Mouse (Mus musculus) liver, postnatal 0 days (tissue): ENCODE measurements around the gene Scml4. TPM values are rescaled to one million over a fixed set of nuclear protein-coding genes. Genes with fewer than 3 reads are reported as not detected.

Experiments used
- ATAC-seq: fragments of 200-750 bp; cut with Nextera tagmentation; 2 replicates; pipeline ENCODE4 v1.8.0; 2017; ENCODE audit warnings: mild to moderate bottlenecking, moderate library complexity
- DNase-seq: peaks from one replicate; pipeline ENCODE4 v3.0.0-alpha.2; 2016
- H3K27ac ChIP-seq: fragments of 300-500 bp; sonication (generic); 2 replicates; pipeline ENCODE4 v1.5.1; 2014; ENCODE audit warnings: antibody characterized with exemption, moderate library complexity, mild to moderate bottlenecking, low read depth
- H3K27me3 ChIP-seq: fragments of 300-500 bp; sonication (generic); 2 replicates; pipeline ENCODE4 v1.6.1; 2014; ENCODE audit warnings: low read length, control low read depth, mixed read lengths; ENCODE audit not compliant: insufficient read depth
- H3K36me3 ChIP-seq: fragments of 300-500 bp; sonication (generic); replicated peaks from 2 replicates; pipeline ENCODE4 v1.6.1; 2014; ENCODE audit warnings: mild to moderate bottlenecking, control low read depth, low read length, moderate library complexity, mixed read lengths; ENCODE audit not compliant: insufficient read depth
- H3K4me1 ChIP-seq: fragments of 300-500 bp; sonication (generic); 2 replicates; pipeline ENCODE4 v1.6.1; 2014; ENCODE audit warnings: antibody characterized with exemption, mild to moderate bottlenecking, control low read depth; ENCODE audit not compliant: insufficient read depth
- H3K4me2 ChIP-seq: fragments of 300-500 bp; sonication (generic); 2 replicates; pipeline ENCODE4 v1.6.1; 2014; ENCODE audit warnings: low read depth, mild to moderate bottlenecking, low read length, moderate library complexity, mixed read lengths
- H3K4me3 ChIP-seq: fragments of 300-500 bp; sonication (generic); 2 replicates; pipeline ENCODE4 v1.5.1; 2014; ENCODE audit warnings: low read depth, low read length
- H3K9ac ChIP-seq: fragments of 300-500 bp; sonication (generic); replicated peaks from 2 replicates; pipeline ENCODE4 v1.6.1; 2014; ENCODE audit warnings: mild to moderate bottlenecking, moderate library complexity
- H3K9me3 ChIP-seq: fragments of 300-500 bp; sonication (generic); 2 replicates; pipeline ENCODE4 v1.6.1; 2016; ENCODE audit warnings: mild to moderate bottlenecking, control low read depth, low read length, mixed read lengths
- CTCF ChIP-seq: sonication (generic); IDR thresholded peaks from 2 replicates; pipeline ENCODE4 v1.5.1; 2016; ENCODE audit warnings: antibody characterized with exemption, low read depth
- EP300 ChIP-seq: IDR thresholded peaks from 2 replicates; pipeline ENCODE4 v1.6.1; 2016; ENCODE audit warnings: antibody characterized with exemption, low read depth, mild to moderate bottlenecking
- WGBS: fragments of 180-500 bp; shearing (Covaris S2); extraction: QIAGEN DNeasy Blood & Tissue Kit; methylation state at CpG from one replicate; pipeline ENCODE4 v1.1.7; 2014; ENCODE audit not compliant: insufficient replicate concordance; 5-methylcytosine and 5-hydroxymethylcytosine counted together
- polyA plus RNA-seq: library from polyadenylated mRNA; unstranded; fragments of >200 nt; fragmentation: Nextera tagmentation; extraction: Ambion mirVana; gene quantifications from 2 replicates; pipeline ENCODE4 v1.2.1, GENCODE M21; 2015

The Scml4 gene
- 0.43 and 0.49 TPM in 2 replicates for polyA plus RNA-seq

- peak within 1 kb of the TSS; percentile 51 for H3K4me2 ChIP-seq
- peak within 1 kb of the TSS; percentile 35 for H3K4me3 ChIP-seq
- peak; percentile 30 for DNase-seq
- peaks cover 4% of the 10 kb centered on the region; the same call in 1 of the 2 replicates for H3K9me3 ChIP-seq
- 27% methylated on average over 17 of the region's 17 CpGs for WGBS
- H3K36me3 ChIP-seq: no peaks in the 10 kb centered on the region
- ATAC-seq: peak; percentile 45
- H3K27me3 ChIP-seq: no peaks in the 10 kb centered on the region
- peak within 1 kb of the TSS; percentile 34; the same call in 1 of the 2 replicates for H3K9ac ChIP-seq
- peak within 1 kb of the TSS; percentile 74 for H3K27ac ChIP-seq
- TF ChIP-seq CTCF: no peak
- no peak for TF ChIP-seq EP300
- 0 out of 2 replicates have a peak, but pooled peaks cover 3% of the 10 kb centered on the region for H3K4me1 ChIP-seq
Observed at GRCm38 (mm10) chr10:42860159-42860911, at the start of gene Scml4. Gene Scml4 (plus strand): TSS chr10:42860370.

GRCm38 (mm10) chr10:42825923-42826322 is 34.2 kb upstream of the Scml4 start:
- H3K4me3 ChIP-seq: no peak overlapping the region
- H3K27me3 ChIP-seq: no peaks in the 10 kb centered on the region
- peaks cover 52% of the 10 kb centered on the region for H3K36me3 ChIP-seq
- H3K9ac ChIP-seq: no peak overlapping the region
- H3K27ac ChIP-seq: peak overlapping the region; percentile 44
- H3K4me2 ChIP-seq: no peak overlapping the region
- WGBS: 77% methylated on average over 6 of the region's 6 CpGs
- peak; percentile 31; the same call in 1 of the 2 replicates for ATAC-seq
- no peak for DNase-seq
- TF ChIP-seq EP300: no peak
- TF ChIP-seq CTCF: no peak
- no peaks in the 10 kb centered on the region for H3K4me1 ChIP-seq
- H3K9me3 ChIP-seq: no peaks in the 10 kb centered on the region

GRCm38 (mm10) chr10:42827155-42827554 is 33.0 kb upstream of the Scml4 start:
- Histone ChIP-seq H3K9ac (no peak overlapping the region), H3K27me3 (no peaks in the 10 kb centered on the region), H3K36me3 (peaks cover 55% of the 10 kb centered on the region), H3K4me2 (no peak overlapping the region), H3K4me1 (no peaks in the 10 kb centered on the region), H3K27ac (0 out of 2 replicates have a peak overlapping the region, but pooled peaks have one; percentile 2), H3K4me3 (no peak overlapping the region), H3K9me3 (no peaks in the 10 kb centered on the region)
- ATAC-seq (no peak), DNase-seq (no peak)
- 84% methylated on average over 5 of the region's 5 CpGs for WGBS
- no peak for TF ChIP-seq EP300
- TF ChIP-seq CTCF: no peak

GRCm38 (mm10) chr10:42830007-42830406 is 30.2 kb upstream of the Scml4 start:
- DNase-seq: no peak
- ATAC-seq: no peak

GRCm38 (mm10) chr10:42830409-42830808 is 29.8 kb upstream of the Scml4 start:
- TF ChIP-seq CTCF: no peak
- no peak for TF ChIP-seq EP300
- Histone ChIP-seq H3K36me3 (peaks cover 56% of the 10 kb centered on the region), H3K4me3 (no peak overlapping the region), H3K27ac (no peak overlapping the region), H3K9ac (no peak overlapping the region), H3K27me3 (no peaks in the 10 kb centered on the region), H3K4me2 (0 out of 2 replicates have a peak overlapping the region, but pooled peaks have one; percentile 8), H3K9me3 (no peaks in the 10 kb centered on the region), H3K4me1 (no peaks in the 10 kb centered on the region)
- DNase-seq: peak; percentile 43
- ATAC-seq: peak; percentile 78
- WGBS: 48% methylated on average over 6 of the region's 6 CpGs

More at GRCm38 (mm10) chr10:42830007-42830406, 30.2 kb upstream of the Scml4 start:
- Histone ChIP-seq H3K4me3 (no peak overlapping the region), H3K4me1 (no peaks in the 10 kb centered on the region), H3K27ac (no peak overlapping the region), H3K27me3 (no peaks in the 10 kb centered on the region), H3K4me2 (no peak overlapping the region), H3K9ac (no peak overlapping the region), H3K9me3 (no peaks in the 10 kb centered on the region), H3K36me3 (peaks cover 59% of the 10 kb centered on the region)
- TF ChIP-seq EP300: no peak
- WGBS: 72% methylated on average over 2 of the region's 2 CpGs

- Histone ChIP-seq H3K9ac (no peak overlapping the region), H3K27me3 (no peaks in the 10 kb centered on the region), H3K9me3 (no peaks in the 10 kb centered on the region), H3K4me2 (no peak overlapping the region), H3K4me3 (no peak overlapping the region), H3K4me1 (no peaks in the 10 kb centered on the region), H3K27ac (no peak overlapping the region), H3K36me3 (peaks cover 51% of the 10 kb centered on the region)
- TF ChIP-seq CTCF (peak; percentile 48), EP300 (no peak)
- ATAC-seq (no peak), DNase-seq (no peak)
- WGBS: 76% methylated on average over 4 of the region's 4 CpGs
Observed at GRCm38 (mm10) chr10:42832677-42833076, 27.5 kb upstream of the Scml4 start.
